Mouse (Mus musculus): ENCODE measurements around the gene Clstn2. TPM values are rescaled to one million over a fixed set of nuclear protein-coding genes. Genes with fewer than 3 reads are reported as not detected.

The Clstn2 gene
- total RNA-seq (2014; rRNA removed) (0.28 and 0.74 TPM in 2 replicates), polyA plus RNA-seq (2012; rRNA removed) (0.31 TPM in 2 replicates)

- 1% methylated on average over 73 of the region's 73 CpGs for WGBS
- no peak within 1 kb of the TSS for H3K27ac ChIP-seq (replicated peaks; ENCODE audit: insufficient read depth, low read depth, low read length)
- no peak for TF ChIP-seq POLR2A (IDR thresholded peaks at IDR 0.05; ENCODE audit: extremely low read depth, insufficient read depth, low read length)
- TF ChIP-seq CTCF (IDR thresholded peaks at IDR 0.05; ENCODE audit: low read depth, low read length) = no peak
- peak within 1 kb of the TSS; percentile 41; the same call in 1 of the 2 replicates for H3K9ac ChIP-seq (ENCODE audit: low read depth, low read length)
- no peaks in the 10 kb centered on the region for H3K4me1 ChIP-seq (ENCODE audit: control insufficient read depth, insufficient read depth, low read length)
- DNase-seq (ENCODE audit: extremely low read depth, low read depth, low spot score) = peak; percentile 6
- H3K79me2 ChIP-seq (ENCODE audit: control insufficient read depth, insufficient read depth, low read length) = no peaks in the 10 kb centered on the region
- H3K36me3 ChIP-seq (ENCODE audit: control insufficient read depth, insufficient read depth, low read length) = no peaks in the 10 kb centered on the region
- peaks cover 19% of the 10 kb centered on the region for H3K27me3 ChIP-seq (ENCODE audit: control insufficient read depth, insufficient read depth, low read length)
- H3K4me3 ChIP-seq (ENCODE audit: insufficient read depth, low read depth, low read length) = peak within 1 kb of the TSS; percentile 45; the same call in 1 of the 2 replicates
Observed at GRCm38 (mm10) chr9:98032573-98033272, at the start of gene Clstn2. Gene Clstn2 (minus strand): TSS chr9:98033181.

GRCm38 (mm10) chr9:98067767-98068166 lies 34.8 kb upstream of the Clstn2 start:
- no peaks in the 10 kb centered on the region for H3K4me1 ChIP-seq (ENCODE audit: control insufficient read depth, insufficient read depth, low read length)
- TF ChIP-seq CTCF (IDR thresholded peaks at IDR 0.05; ENCODE audit: low read depth, low read length) (no peak), POLR2A (IDR thresholded peaks at IDR 0.05; ENCODE audit: extremely low read depth, insufficient read depth, low read length) (no peak)

GRCm38 (mm10) chr9:98061646-98062045 lies 28.7 kb upstream of the Clstn2 start:
- Histone ChIP-seq H3K27ac (replicated peaks; ENCODE audit: insufficient read depth, low read depth, low read length) (no peak overlapping the region), H3K9ac (ENCODE audit: low read depth, low read length) (no peak overlapping the region), H3K4me1 (ENCODE audit: control insufficient read depth, insufficient read depth, low read length) (no peaks in the 10 kb centered on the region), H3K36me3 (ENCODE audit: control insufficient read depth, insufficient read depth, low read length) (no peaks in the 10 kb centered on the region), H3K79me2 (ENCODE audit: control insufficient read depth, insufficient read depth, low read length) (no peaks in the 10 kb centered on the region), H3K27me3 (ENCODE audit: control insufficient read depth, insufficient read depth, low read length) (no peaks in the 10 kb centered on the region), H3K4me3 (ENCODE audit: insufficient read depth, low read depth, low read length) (no peak overlapping the region)
- TF ChIP-seq CTCF (IDR thresholded peaks at IDR 0.05; ENCODE audit: low read depth, low read length) (no peak), POLR2A (IDR thresholded peaks at IDR 0.05; ENCODE audit: extremely low read depth, insufficient read depth, low read length) (no peak)
- WGBS = 56% methylated on average over 3 of the region's 3 CpGs
- DNase-seq (ENCODE audit: extremely low read depth, low read depth, low spot score) = no peak

More at GRCm38 (mm10) chr9:98067767-98068166, 34.8 kb upstream of the Clstn2 start:
- Histone ChIP-seq H3K36me3 (ENCODE audit: control insufficient read depth, insufficient read depth, low read length) (no peaks in the 10 kb centered on the region), H3K4me3 (ENCODE audit: insufficient read depth, low read depth, low read length) (no peak overlapping the region), H3K27ac (replicated peaks; ENCODE audit: insufficient read depth, low read depth, low read length) (no peak overlapping the region), H3K79me2 (ENCODE audit: control insufficient read depth, insufficient read depth, low read length) (no peaks in the 10 kb centered on the region), H3K9ac (ENCODE audit: low read depth, low read length) (no peak overlapping the region), H3K27me3 (ENCODE audit: control insufficient read depth, insufficient read depth, low read length) (no peaks in the 10 kb centered on the region)
- WGBS = 82% methylated on average over 5 of the region's 5 CpGs
- DNase-seq (ENCODE audit: extremely low read depth, low read depth, low spot score) = no peak

GRCm38 (mm10) chr9:98057291-98057690 lies 24.3 kb upstream of the Clstn2 start:
- H3K4me1 ChIP-seq (ENCODE audit: control insufficient read depth, insufficient read depth, low read length) = no peaks in the 10 kb centered on the region
- no peaks in the 10 kb centered on the region for H3K27me3 ChIP-seq (ENCODE audit: control insufficient read depth, insufficient read depth, low read length)
- no peak overlapping the region for H3K4me3 ChIP-seq (ENCODE audit: insufficient read depth, low read depth, low read length)
- H3K79me2 ChIP-seq (ENCODE audit: control insufficient read depth, insufficient read depth, low read length) = no peaks in the 10 kb centered on the region
- H3K9ac ChIP-seq (ENCODE audit: low read depth, low read length) = no peak overlapping the region
- no peak for TF ChIP-seq CTCF (IDR thresholded peaks at IDR 0.05; ENCODE audit: low read depth, low read length)
- TF ChIP-seq POLR2A (IDR thresholded peaks at IDR 0.05; ENCODE audit: extremely low read depth, insufficient read depth, low read length) = no peak
- no peak overlapping the region for H3K27ac ChIP-seq (replicated peaks; ENCODE audit: insufficient read depth, low read depth, low read length)
- DNase-seq (ENCODE audit: extremely low read depth, low read depth, low spot score) = no peak
- 90% methylated on average over 2 of the region's 2 CpGs for WGBS
- no peaks in the 10 kb centered on the region for H3K36me3 ChIP-seq (ENCODE audit: control insufficient read depth, insufficient read depth, low read length)

GRCm38 (mm10) chr9:98051343-98051742 lies 18.4 kb upstream of the Clstn2 start:
- 87% methylated on average over 12 of the region's 12 CpGs for WGBS
- no peak overlapping the region for H3K4me3 ChIP-seq (ENCODE audit: insufficient read depth, low read depth, low read length)
- H3K4me1 ChIP-seq (ENCODE audit: control insufficient read depth, insufficient read depth, low read length) = no peaks in the 10 kb centered on the region
- H3K36me3 ChIP-seq (ENCODE audit: control insufficient read depth, insufficient read depth, low read length) = no peaks in the 10 kb centered on the region
- TF ChIP-seq CTCF (IDR thresholded peaks at IDR 0.05; ENCODE audit: low read depth, low read length) (no peak), POLR2A (IDR thresholded peaks at IDR 0.05; ENCODE audit: extremely low read depth, insufficient read depth, low read length) (no peak)
- no peaks in the 10 kb centered on the region for H3K27me3 ChIP-seq (ENCODE audit: control insufficient read depth, insufficient read depth, low read length)
- H3K79me2 ChIP-seq (ENCODE audit: control insufficient read depth, insufficient read depth, low read length) = no peaks in the 10 kb centered on the region
- DNase-seq (ENCODE audit: extremely low read depth, low read depth, low spot score) = no peak
- H3K9ac ChIP-seq (ENCODE audit: low read depth, low read length) = no peak overlapping the region
- no peak overlapping the region for H3K27ac ChIP-seq (replicated peaks; ENCODE audit: insufficient read depth, low read depth, low read length)

GRCm38 (mm10) chr9:98033273-98033855 lies 383 bp upstream of the Clstn2 start:
- Histone ChIP-seq H3K4me3 (ENCODE audit: insufficient read depth, low read depth, low read length) (peak overlapping the region; percentile 45; the same call in 1 of the 2 replicates), H3K27ac (replicated peaks; ENCODE audit: insufficient read depth, low read depth, low read length) (no peak overlapping the region), H3K27me3 (ENCODE audit: control insufficient read depth, insufficient read depth, low read length) (peaks cover 19% of the 10 kb centered on the region), H3K79me2 (ENCODE audit: control insufficient read depth, insufficient read depth, low read length) (no peaks in the 10 kb centered on the region), H3K36me3 (ENCODE audit: control insufficient read depth, insufficient read depth, low read length) (no peaks in the 10 kb centered on the region), H3K4me1 (ENCODE audit: control insufficient read depth, insufficient read depth, low read length) (no peaks in the 10 kb centered on the region), H3K9ac (ENCODE audit: low read depth, low read length) (no peak overlapping the region)
- WGBS = 1% methylated on average over 38 of the region's 38 CpGs
- peak; percentile 62 for DNase-seq (ENCODE audit: extremely low read depth, low read depth, low spot score)
- TF ChIP-seq POLR2A (IDR thresholded peaks at IDR 0.05; ENCODE audit: extremely low read depth, insufficient read depth, low read length) = no peak
- TF ChIP-seq CTCF (IDR thresholded peaks at IDR 0.05; ENCODE audit: low read depth, low read length) = no peak

Data from liver, adult 2 months (tissue).